In the genomic region with DNA sequence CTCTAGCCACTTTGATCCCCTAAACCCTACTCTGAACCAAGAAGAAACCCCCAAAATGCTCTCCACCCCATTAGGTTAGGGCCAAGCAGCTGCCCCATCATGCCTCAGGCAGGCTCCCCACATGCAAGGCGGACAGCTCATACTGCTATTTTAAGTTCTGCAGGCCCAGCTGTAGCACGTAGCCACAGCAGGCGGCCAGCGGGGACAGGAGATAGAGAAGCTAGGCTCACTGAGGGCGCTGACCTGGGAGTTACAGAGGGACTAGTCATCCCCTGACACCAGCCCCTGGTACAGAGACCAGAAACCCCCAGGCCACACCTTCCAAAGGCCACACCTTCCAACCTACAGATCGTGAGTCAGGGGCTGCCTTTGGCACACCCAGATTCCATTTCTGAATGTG, we compare ENCODE assay signal across 15 mouse cellular contexts.
DNase-seq lines count a peak whose midpoint lies in the region; ATAC-seq and TF ChIP-seq lines count a peak whose summit lies in the region.
"Had no signal": no experiment of that assay in that cellular context is flagged by ENCODE, and none has a peak within 500 bp of the region (broad histone marks: within the 10 kb centered on the region; RNA-seq: fewer than 3 reads in every experiment).

No protein-coding gene starts in this region.

- no peak overlapping the region for H3K4me3 ChIP-seq in liver, postnatal 0 days (ENCODE audit: low read depth, low read length)
- H3K4me3 ChIP-seq in liver, embryonic 11.5 days (ENCODE audit: low read depth, low read length): no peak overlapping the region
- H3K4me3 ChIP-seq in heart, embryonic 16.5 days (ENCODE audit: low read length): no peak overlapping the region
- H3K4me3 ChIP-seq: embryonic facial prominence, embryonic 12.5 days; liver, embryonic 15.5 days had no signal

- no peaks in the 10 kb centered on the region for H3K9me3 ChIP-seq in liver, postnatal 0 days (ENCODE audit: low read length)
- no peaks in the 10 kb centered on the region for H3K9me3 ChIP-seq in liver, embryonic 11.5 days (ENCODE audit: control insufficient read depth, low read length)
- no peaks in the 10 kb centered on the region for H3K9me3 ChIP-seq in heart, embryonic 16.5 days (replicated peaks; ENCODE audit: control insufficient read depth, low read length)
- H3K9me3 ChIP-seq: embryonic facial prominence, embryonic 12.5 days; liver, embryonic 15.5 days had no signal

- TF ChIP-seq EP300 in liver, postnatal 0 days (IDR thresholded peaks at IDR 0.05; ENCODE audit: low read depth): no peak

- no peak overlapping the region for H3K9ac ChIP-seq in liver, postnatal 0 days (replicated peaks)
- no peak overlapping the region for H3K9ac ChIP-seq in liver, embryonic 11.5 days (ENCODE audit: low read depth, low read length)
- peak overlapping the region; percentile 57 for H3K9ac ChIP-seq in heart, embryonic 16.5 days (ENCODE audit: low read length)
- H3K9ac ChIP-seq: embryonic facial prominence, embryonic 12.5 days; liver, embryonic 15.5 days had no signal

- H3K36me3 ChIP-seq in liver, postnatal 0 days (replicated peaks; ENCODE audit: insufficient read depth, low read length): no peaks in the 10 kb centered on the region
- H3K36me3 ChIP-seq in liver, embryonic 11.5 days (ENCODE audit: control insufficient read depth, insufficient read depth, low read length): no peaks in the 10 kb centered on the region
- no peaks in the 10 kb centered on the region for H3K36me3 ChIP-seq in heart, embryonic 16.5 days (ENCODE audit: control insufficient read depth, insufficient read depth)
- H3K36me3 ChIP-seq: embryonic facial prominence, embryonic 12.5 days; liver, embryonic 15.5 days had no signal

- no peak overlapping the region for H3K4me2 ChIP-seq in liver, postnatal 0 days (ENCODE audit: low read depth, low read length)
- H3K4me2 ChIP-seq in liver, embryonic 11.5 days: no peak overlapping the region
- H3K4me2 ChIP-seq in heart, embryonic 16.5 days (ENCODE audit: low read depth, low read length): no peak overlapping the region
- H3K4me2 ChIP-seq: embryonic facial prominence, embryonic 12.5 days; liver, embryonic 15.5 days; midbrain, embryonic 11.5 days had no signal

- H3K27me3 ChIP-seq in liver, postnatal 0 days (ENCODE audit: insufficient read depth, low read length): no peaks in the 10 kb centered on the region
- no peaks in the 10 kb centered on the region for H3K27me3 ChIP-seq in liver, embryonic 11.5 days (replicated peaks; ENCODE audit: control insufficient read depth, insufficient read depth, low read length)
- H3K27me3 ChIP-seq in heart, embryonic 16.5 days (ENCODE audit: control insufficient read depth, insufficient read depth, low read length): no peaks in the 10 kb centered on the region
- H3K27me3 ChIP-seq: embryonic facial prominence, embryonic 12.5 days; liver, embryonic 15.5 days had no signal

- DNase-seq in liver, postnatal 0 days: no peak
- no peak for DNase-seq in liver, embryonic 11.5 days (ENCODE audit: low spot score)
- peak; percentile 62 to 75 for DNase-seq in heart, adult 18-20 months
- no peak for DNase-seq in retina, embryonic 14.5 days (ENCODE audit: low spot score)
- no peak for DNase-seq in spleen, adult 12 weeks (ENCODE audit: low spot score)
- no peak for DNase-seq in thymus, adult 18-20 months
- DNase-seq: cerebellum, postnatal 10 days; lung, postnatal 36 days; right cerebral cortex, postnatal 14 days; thymus, adult 2 months had no signal

- H3K4me1 ChIP-seq in liver, postnatal 0 days (ENCODE audit: insufficient read depth): peaks cover 6% of the 10 kb centered on the region; the same call in 1 of the 2 replicates
- H3K4me1 ChIP-seq in liver, embryonic 11.5 days (replicated peaks; ENCODE audit: control insufficient read depth, insufficient read depth, low read length): peaks cover 6% of the 10 kb centered on the region
- H3K4me1 ChIP-seq in heart, embryonic 16.5 days (ENCODE audit: control insufficient read depth, insufficient read depth, low read length): peaks cover 39% of the 10 kb centered on the region

- no peak for TF ChIP-seq CTCF in liver, postnatal 0 days (IDR thresholded peaks at IDR 0.05; ENCODE audit: low read depth)

- H3K27ac ChIP-seq in liver, postnatal 0 days (ENCODE audit: low read depth): no peak overlapping the region
- no peak overlapping the region for H3K27ac ChIP-seq in liver, embryonic 11.5 days (ENCODE audit: low read depth, low read length)
- H3K27ac ChIP-seq in heart, embryonic 16.5 days (ENCODE audit: low read length): peak overlapping the region; percentile 91
- H3K27ac ChIP-seq: embryonic facial prominence, embryonic 12.5 days; kidney, postnatal 0 days; liver, embryonic 15.5 days had no signal

- ATAC-seq in liver, postnatal 0 days: peak; percentile 48
- no peak for ATAC-seq in liver, embryonic 11.5 days (replicated peaks; ENCODE audit: low FRiP score)
- peak; percentile 86 for ATAC-seq in heart, embryonic 16.5 days (replicated peaks; ENCODE audit: extremely low read depth, insufficient read depth, low FRiP score)

- 58% methylated on average over 6 of the region's 6 CpGs for WGBS in liver, postnatal 0 days (ENCODE audit: insufficient replicate concordance)
- WGBS in liver, embryonic 11.5 days: 53% methylated on average over 6 of the region's 6 CpGs
- 35% methylated on average over 6 of the region's 6 CpGs for WGBS in heart, embryonic 16.5 days

Comparison
In these comparisons a context has a peak if more than half of its experiments do, and no peak if none do; other contexts are left out.
1. DNase-seq: peak in heart, adult 18-20 months (2 of 2); none in liver, postnatal 0 days (single experiment), liver, embryonic 11.5 days (single experiment), retina, embryonic 14.5 days (single experiment), spleen, adult 12 weeks (single experiment) and thymus, adult 18-20 months (0 of 2).